Mouse (Mus musculus) ES-E14 (cell line): ENCODE results near the gene Tbc1d8.

ENCODE experiments used
- CHD2 ChIP-seq: IDR thresholded peaks from 2 replicates; pipeline ENCODE4 v1.6.1; 2014; ENCODE audit warnings: mild to moderate bottlenecking, low read depth, low read length, inconsistent platforms
- HCFC1 ChIP-seq: IDR thresholded peaks from 2 replicates; pipeline ENCODE4 v1.6.1; 2012; ENCODE audit warnings: low read length, inconsistent platforms, borderline replicate concordance; ENCODE audit not compliant: insufficient read depth
- MAFK ChIP-seq: IDR thresholded peaks from 2 replicates; pipeline ENCODE4 v1.6.1; 2014; ENCODE audit warnings: mild to moderate bottlenecking, low read depth, low read length, inconsistent platforms; ENCODE audit not compliant: insufficient read depth
- ZC3H11A ChIP-seq: IDR thresholded peaks from 2 replicates; pipeline ENCODE4 v1.6.1; 2012; ENCODE audit warnings: low read depth, mild to moderate bottlenecking, inconsistent platforms, low read length, borderline replicate concordance
- ZNF384 ChIP-seq: IDR thresholded peaks from 2 replicates; pipeline ENCODE4 v1.6.1; 2012; ENCODE audit warnings: low read depth, low read length, inconsistent platforms

GRCm38 (mm10) chr1:39394650-39395049 is 83.9 kb downstream of the Tbc1d8 start:
- TF ChIP-seq ZC3H11A: no peak
- TF ChIP-seq HCFC1: no peak
- no peak for TF ChIP-seq CHD2
- TF ChIP-seq ZNF384: no peak
- no peak for TF ChIP-seq MAFK
